Mouse (Mus musculus) bone marrow, adult 2 months (tissue): Measurements from ENCODE around the gene Tmem91. TPM values are rescaled to one million over a fixed set of nuclear protein-coding genes. Genes with fewer than 3 reads are reported as not detected.

ENCODE experiments used
- H3K27ac ChIP-seq: fragments of 200-500 bp; 2 replicates; pipeline ENCODE4 v1.5.1; 2012; ENCODE audit warnings: low read depth, mild to moderate bottlenecking, control low read depth, inconsistent platforms, low read length; ENCODE audit not compliant: control insufficient read depth, poor library complexity, insufficient read depth
- H3K4me1 ChIP-seq: fragments of 200-500 bp; 2 replicates; pipeline ENCODE4 v1.6.1; 2011; ENCODE audit warnings: low read length; ENCODE audit not compliant: control insufficient read depth, insufficient read depth
- H3K4me3 ChIP-seq: fragments of 200-500 bp; replicated peaks from 2 replicates; pipeline ENCODE3; 2011; ENCODE audit warnings: mild to moderate bottlenecking, low read depth, low read length, control low read depth; ENCODE audit not compliant: control insufficient read depth
- CTCF ChIP-seq: fragments of 200-500 bp; IDR thresholded peaks from 2 replicates; pipeline ENCODE4 v1.5.1; 2011; ENCODE audit warnings: low read length, control low read depth; ENCODE audit not compliant: control insufficient read depth, insufficient read depth
- POLR2A ChIP-seq: fragments of 200-500 bp; IDR thresholded peaks from 2 replicates; pipeline ENCODE4 v1.6.1; 2011; ENCODE audit warnings: low read depth, mild to moderate bottlenecking, control low read depth, low read length, borderline replicate concordance; ENCODE audit not compliant: control insufficient read depth
- WGBS: fragments of 180-500 bp; shearing (Covaris S2); methylation state at CpG from one replicate; pipeline ENCODE4 v1.1.7; 2018; 5-methylcytosine and 5-hydroxymethylcytosine counted together
- polyA plus RNA-seq: library from polyadenylated mRNA; stranded (reverse); fragments of >200 nt; gene quantifications from 2 replicates; pipeline ENCODE4 v1.2.4, GENCODE M21; 2011; ENCODE audit warnings: low replicate concordance; ENCODE audit not compliant: missing spikeins, insufficient read depth, insufficient read length

Gene Tmem91
- polyA plus RNA-seq, 1 experiment = 2.9 TPM

DNA sequence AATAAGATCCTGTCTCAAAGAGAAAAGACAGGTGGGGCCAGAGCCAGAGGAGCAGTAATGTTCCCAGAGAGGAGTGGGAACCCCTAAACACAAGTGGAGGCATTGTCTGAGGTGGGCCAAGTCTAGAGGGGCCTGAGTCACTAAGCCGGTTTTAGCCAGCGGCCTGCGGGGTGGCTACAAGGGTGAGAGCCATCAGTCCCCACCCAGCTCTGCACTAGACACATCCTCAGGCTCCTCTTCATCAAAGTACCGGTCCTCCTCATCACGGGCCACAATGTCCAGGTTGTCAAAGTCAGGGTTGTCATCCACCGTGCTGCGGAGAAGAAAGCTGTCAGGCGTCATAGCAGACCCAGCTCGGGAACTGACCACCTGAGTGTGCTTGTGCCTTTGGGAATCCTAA, 37.8 kb upstream of the Tmem91 start:
- WGBS = 91% methylated on average over 9 of the region's 9 CpGs
- Histone ChIP-seq H3K4me1 (peaks cover 7% of the 10 kb centered on the region), H3K4me3 (no peak overlapping the region), H3K27ac (no peak overlapping the region)
- no peak for TF ChIP-seq POLR2A
- no peak for TF ChIP-seq CTCF

DNA sequence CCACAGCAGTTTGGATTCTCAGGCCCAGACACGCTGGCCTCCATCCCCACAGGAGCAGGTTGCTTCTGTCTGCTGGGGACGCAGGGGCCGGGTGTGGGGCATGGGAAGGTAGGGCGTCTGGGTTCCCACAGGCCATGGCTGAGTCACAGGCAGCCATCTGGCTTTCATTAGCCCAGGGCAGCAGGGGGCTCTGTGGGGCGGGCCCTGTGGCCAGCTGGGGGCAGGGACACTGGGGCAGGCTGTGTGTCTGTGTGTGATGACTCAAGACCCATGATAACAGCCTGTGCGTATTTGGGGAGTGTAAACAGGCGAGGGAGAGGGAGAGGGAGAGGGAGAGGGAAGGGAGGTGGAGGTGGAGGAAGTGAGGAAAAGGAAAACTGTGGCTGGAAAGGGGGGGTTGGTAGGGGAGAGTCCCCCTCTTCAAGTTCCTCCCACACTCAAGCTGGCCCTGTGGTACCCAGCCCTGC, 36.8 kb upstream of the Tmem91 start:
- WGBS = 15% methylated on average over 7 of the region's 7 CpGs
- Histone ChIP-seq H3K4me1 (peaks cover 12% of the 10 kb centered on the region), H3K27ac (peak overlapping the region; percentile 79), H3K4me3 (no peak overlapping the region)
- peak; percentile 17; the same call in 1 of the 2 replicates for TF ChIP-seq POLR2A
- TF ChIP-seq CTCF = no peak

DNA sequence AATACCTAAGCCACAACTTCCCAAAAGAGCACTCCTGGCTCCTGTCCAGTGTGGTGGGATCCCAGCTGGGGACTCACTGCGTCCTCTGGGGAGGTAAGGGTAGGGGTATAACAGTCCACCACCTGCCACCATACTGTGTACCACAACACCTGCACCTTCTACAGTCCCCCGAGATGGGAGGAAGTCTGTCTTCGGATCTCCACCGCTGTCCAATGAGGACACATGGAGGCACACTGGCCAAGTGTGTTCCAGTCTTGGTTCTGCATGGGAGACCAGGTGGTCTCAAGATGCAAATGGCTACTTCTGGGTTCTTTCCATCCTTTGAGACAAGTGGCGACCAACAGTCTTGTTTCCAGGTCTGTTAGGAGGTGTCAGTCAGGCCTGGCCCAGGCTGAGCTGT, 36.2 kb upstream of the Tmem91 start:
- 41% methylated on average over 5 of the region's 5 CpGs for WGBS
- peak overlapping the region; percentile 79 for H3K27ac ChIP-seq
- peaks cover 15% of the 10 kb centered on the region for H3K4me1 ChIP-seq
- no peak overlapping the region for H3K4me3 ChIP-seq
- no peak for TF ChIP-seq CTCF
- TF ChIP-seq POLR2A = no peak

DNA sequence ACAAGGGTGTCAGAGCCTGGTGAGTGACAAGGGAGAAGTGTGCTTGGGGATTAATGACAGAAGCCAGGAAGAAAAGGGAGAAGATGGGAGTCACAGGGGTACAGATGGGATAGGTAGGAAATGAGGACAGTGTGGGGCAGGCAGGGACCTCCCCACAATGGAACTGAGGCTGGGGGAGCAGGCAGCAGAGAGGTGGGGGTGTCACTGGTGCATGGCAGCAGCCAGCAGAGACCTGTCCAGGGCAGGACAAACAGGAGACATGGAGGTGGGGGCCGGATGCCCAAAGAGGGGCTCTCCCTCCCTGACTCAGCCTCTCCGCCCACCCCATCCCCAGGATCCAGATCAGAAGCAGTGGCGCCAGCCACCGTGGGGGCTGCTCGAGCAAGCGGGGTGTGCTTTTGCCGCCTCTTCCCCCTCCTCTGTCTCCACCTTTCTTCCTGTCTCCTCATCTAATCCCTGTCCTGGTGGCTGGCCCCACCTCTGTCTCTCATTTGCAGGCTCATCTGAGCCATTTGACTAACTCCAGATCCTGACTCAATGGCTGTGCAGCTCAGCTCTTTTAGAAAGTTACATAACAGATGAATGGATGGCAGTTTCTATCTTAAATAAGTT, 35.7 kb upstream of the Tmem91 start:
- H3K27ac ChIP-seq = peak overlapping the region; percentile 82
- TF ChIP-seq POLR2A = no peak; the same call in 1 of the 2 replicates
- no peak for TF ChIP-seq CTCF
- WGBS = 40% methylated on average over 7 of the region's 7 CpGs
- no peak overlapping the region for H3K4me3 ChIP-seq
- peaks cover 19% of the 10 kb centered on the region for H3K4me1 ChIP-seq

GRCm38 (mm10) chr7:25709961-25710360, 35.0 kb upstream of the Tmem91 start:
- Histone ChIP-seq H3K4me3 (no peak overlapping the region), H3K27ac (peak overlapping the region; percentile 82), H3K4me1 (peaks cover 19% of the 10 kb centered on the region)
- 20% methylated on average over 12 of the region's 12 CpGs for WGBS
- TF ChIP-seq POLR2A (0 out of 2 replicates have a peak, but pooled peaks have one; percentile 4), CTCF (no peak)

GRCm38 (mm10) chr7:25707581-25708292, 32.8 kb upstream of the Tmem91 start:
- Histone ChIP-seq H3K4me3 (no peak overlapping the region), H3K4me1 (peaks cover 19% of the 10 kb centered on the region), H3K27ac (peak overlapping the region; percentile 71)
- WGBS = 29% methylated on average over 15 of the region's 15 CpGs
- no peak for TF ChIP-seq POLR2A
- TF ChIP-seq CTCF = no peak

DNA sequence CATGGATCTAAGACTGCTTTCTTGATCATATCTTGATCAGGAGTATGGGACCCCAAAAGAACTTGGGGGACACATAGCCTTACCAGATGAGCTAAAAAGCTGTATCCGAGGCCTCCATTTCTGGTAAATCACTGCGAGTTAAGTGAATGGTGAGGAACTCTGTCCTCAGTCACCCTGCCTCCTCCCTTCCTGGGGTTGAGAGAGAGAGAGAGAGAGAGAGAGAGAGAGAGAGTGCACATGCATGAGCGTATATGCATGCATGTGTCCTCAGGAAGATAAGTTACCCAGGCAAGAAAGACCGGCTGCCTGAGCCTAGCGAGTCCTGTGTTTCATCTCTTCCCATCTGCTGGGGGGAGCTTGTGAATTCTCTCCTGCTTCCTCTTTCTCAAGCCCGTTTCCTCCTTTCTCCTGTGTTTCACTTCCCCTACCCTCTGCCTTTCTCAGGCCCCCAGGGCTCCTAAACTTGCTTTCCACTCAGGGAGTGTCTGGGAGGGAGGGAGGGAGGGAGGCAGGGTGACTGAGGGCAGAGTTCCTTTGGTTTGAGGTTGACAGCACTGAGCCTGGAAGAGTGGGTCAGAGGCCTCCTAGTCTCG, 31.7 kb upstream of the Tmem91 start:
- Histone ChIP-seq H3K4me1 (peaks cover 19% of the 10 kb centered on the region), H3K27ac (peak overlapping the region; percentile 71), H3K4me3 (no peak overlapping the region)
- WGBS = 22% methylated on average over 7 of the region's 7 CpGs
- TF ChIP-seq POLR2A (no peak), CTCF (no peak)

- no peak overlapping the region for H3K4me3 ChIP-seq
- 31% methylated on average over 6 of the region's 6 CpGs for WGBS
- 0 out of 2 replicates have a peak, but pooled peaks have one; percentile 11 for TF ChIP-seq POLR2A
- no peak for TF ChIP-seq CTCF
- peaks cover 19% of the 10 kb centered on the region for H3K4me1 ChIP-seq
- peak overlapping the region; percentile 85 for H3K27ac ChIP-seq
Observed at GRCm38 (mm10) chr7:25705801-25706251, 30.9 kb upstream of the Tmem91 start.
